Mouse (Mus musculus): ENCODE results near the gene Sdhaf4. TPM values are rescaled to one million over a fixed set of nuclear protein-coding genes. Genes with fewer than 3 reads are reported as not detected.

The Sdhaf4 gene
- 31.0 TPM for polyA plus RNA-seq (2012; fragmentation: generic; extraction: Trizol)
- long read RNA-seq, experiment 1, transcript Sdhaf4-201 (3 exons, 683 nt), result major isoform, 47 of 48 reads
- long read RNA-seq, experiment 1, partial matches to known transcripts, result 0 of 48 reads
- long read RNA-seq, experiment 1, other reads (novel, unspliced or antisense), result 1 of 48 reads
- long read RNA-seq, experiment 2, transcript Sdhaf4-201 (3 exons, 683 nt), result major isoform, 5 of 7 reads
- long read RNA-seq, experiment 2, partial matches to known transcripts, result 2 of 7 reads
- long read RNA-seq, experiment 2, other reads (novel, unspliced or antisense), result 0 of 7 reads

DNA sequence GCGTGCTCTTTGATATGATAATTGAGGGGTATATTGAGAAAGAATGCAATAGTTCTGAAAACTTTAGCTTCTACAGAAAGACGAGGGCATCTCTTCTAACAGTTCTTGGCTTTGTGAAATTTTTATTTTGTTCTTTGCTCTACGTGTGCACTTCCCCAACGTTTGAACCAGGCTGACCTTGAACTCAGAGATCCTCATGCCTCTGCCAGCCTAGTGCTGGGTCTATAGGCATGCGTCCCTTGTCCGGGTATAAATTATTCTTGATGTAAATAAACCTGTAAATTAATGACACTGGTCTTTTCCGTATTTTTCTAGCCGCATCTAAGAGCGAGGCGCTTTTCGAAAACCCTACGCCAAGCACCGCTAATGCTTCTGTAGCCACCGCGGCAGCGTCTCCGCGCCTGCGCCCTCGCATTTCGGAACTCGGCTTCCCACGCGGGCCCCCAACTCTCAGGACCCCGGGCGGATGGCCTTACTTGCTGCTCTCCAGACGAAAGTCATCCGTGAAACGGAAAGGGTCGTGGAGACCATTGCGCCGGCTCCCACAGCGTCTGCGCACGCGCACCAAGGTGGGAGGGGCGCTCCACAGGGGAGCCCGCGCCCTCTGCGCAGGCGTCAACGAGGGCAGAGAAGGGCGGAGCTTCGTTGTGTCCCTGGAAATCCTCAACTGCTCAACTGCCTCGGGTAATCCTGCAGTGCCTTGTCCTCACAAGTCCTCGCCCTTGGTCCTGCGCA lies at the start of gene Sdhaf4:
Gene Sdhaf4, minus strand, starts transcription at position 587 of the 735 bp plus-strand sequence.
- Histone ChIP-seq H3K79me2 (ENCODE audit: control insufficient read depth, insufficient read depth) (no peaks in the 10 kb centered on the region), H3K4me3 (ENCODE audit: insufficient read depth, poor library complexity, severe bottlenecking) (peak within 1 kb of the TSS; percentile 53), H3K36me3 (ENCODE audit: control insufficient read depth, insufficient read depth) (no peaks in the 10 kb centered on the region), H3K79me3 (ENCODE audit: low read depth) (no peaks in the 10 kb centered on the region), H3ac (ENCODE audit: control insufficient read depth, insufficient read length, low read depth) (peak within 1 kb of the TSS; percentile 92), H3K27me3 (ENCODE audit: control insufficient read depth, insufficient read depth, insufficient read length) (no peaks in the 10 kb centered on the region)
- TF ChIP-seq CEBPB (IDR thresholded peaks at IDR 0.05; ENCODE audit: low read depth) (no peak), MYOG (IDR thresholded peaks at IDR 0.05; ENCODE audit: control insufficient read depth, extremely low read depth, insufficient read length) (no peak), MYOD1 (IDR thresholded peaks at IDR 0.05; ENCODE audit: control insufficient read depth, insufficient read length, low read depth) (no peak), USF1 (IDR thresholded peaks at IDR 0.05; ENCODE audit: low read depth) (no peak), MAX (IDR thresholded peaks at IDR 0.05) (no peak), CTCF (IDR thresholded peaks at IDR 0.05; ENCODE audit: control insufficient read depth, insufficient read depth, insufficient read length) (no peak), FOSL1 (IDR thresholded peaks at IDR 0.05; ENCODE audit: insufficient read depth, low read length, poor library complexity, severe bottlenecking) (no peak)

DNA sequence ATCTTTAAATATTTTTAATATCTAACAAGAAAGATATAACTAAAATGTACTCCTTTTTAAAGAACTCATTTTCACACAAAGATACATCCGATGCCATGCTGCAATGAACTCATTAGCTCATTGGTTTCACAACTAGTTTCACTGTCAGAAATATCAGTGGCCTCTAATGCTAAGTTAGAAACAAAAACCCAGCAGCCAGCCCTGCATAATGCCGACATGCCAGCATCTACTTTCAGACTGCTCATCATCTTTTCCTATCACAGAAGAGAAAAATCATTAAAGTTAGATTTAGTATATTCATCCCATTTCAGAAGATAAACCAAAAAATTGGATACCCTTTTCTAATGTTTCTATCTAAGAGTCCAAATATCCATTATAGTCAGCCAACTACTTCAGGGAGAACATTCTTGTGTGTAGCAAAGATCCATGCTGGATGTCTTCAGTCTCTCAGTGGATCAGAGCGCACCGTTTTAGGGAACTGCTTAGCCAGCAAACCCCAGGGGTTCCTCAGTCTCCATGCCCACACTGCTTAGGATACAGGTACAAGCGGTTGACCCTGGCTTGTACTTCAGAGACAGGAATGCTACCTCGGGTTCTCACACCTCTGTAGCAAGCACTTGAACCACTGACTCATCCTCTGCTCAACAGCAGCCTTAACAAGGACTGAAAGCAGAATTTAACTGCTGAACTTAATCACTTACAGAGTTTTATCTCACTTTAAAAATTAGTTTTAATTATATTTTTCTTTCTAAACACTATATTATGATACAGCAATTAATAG lies 41.5 kb upstream of the Sdhaf4 start:
- Histone ChIP-seq H3K4me3 (ENCODE audit: insufficient read depth, poor library complexity, severe bottlenecking) (no peak overlapping the region), H3K36me3 (ENCODE audit: control insufficient read depth, insufficient read depth) (peaks cover 3% of the 10 kb centered on the region), H3K79me3 (ENCODE audit: low read depth) (no peaks in the 10 kb centered on the region), H3K79me2 (ENCODE audit: control insufficient read depth, insufficient read depth) (no peaks in the 10 kb centered on the region), H3K27me3 (ENCODE audit: control insufficient read depth, insufficient read depth, insufficient read length) (no peaks in the 10 kb centered on the region), H3ac (ENCODE audit: control insufficient read depth, insufficient read length, low read depth) (no peak overlapping the region)
- no peak for TF ChIP-seq MYOD1 (IDR thresholded peaks at IDR 0.05; ENCODE audit: control insufficient read depth, insufficient read length, low read depth)
- no peak for TF ChIP-seq MYOG (IDR thresholded peaks at IDR 0.05; ENCODE audit: control insufficient read depth, extremely low read depth, insufficient read length)
- TF ChIP-seq CTCF (IDR thresholded peaks at IDR 0.05; ENCODE audit: control insufficient read depth, insufficient read depth, insufficient read length), result no peak
- TF ChIP-seq FOSL1 (IDR thresholded peaks at IDR 0.05; ENCODE audit: insufficient read depth, low read length, poor library complexity, severe bottlenecking), result no peak
- no peak for TF ChIP-seq MAX (IDR thresholded peaks at IDR 0.05)
- no peak for TF ChIP-seq CEBPB (IDR thresholded peaks at IDR 0.05; ENCODE audit: low read depth)
- TF ChIP-seq USF1 (IDR thresholded peaks at IDR 0.05; ENCODE audit: low read depth), result no peak

DNA sequence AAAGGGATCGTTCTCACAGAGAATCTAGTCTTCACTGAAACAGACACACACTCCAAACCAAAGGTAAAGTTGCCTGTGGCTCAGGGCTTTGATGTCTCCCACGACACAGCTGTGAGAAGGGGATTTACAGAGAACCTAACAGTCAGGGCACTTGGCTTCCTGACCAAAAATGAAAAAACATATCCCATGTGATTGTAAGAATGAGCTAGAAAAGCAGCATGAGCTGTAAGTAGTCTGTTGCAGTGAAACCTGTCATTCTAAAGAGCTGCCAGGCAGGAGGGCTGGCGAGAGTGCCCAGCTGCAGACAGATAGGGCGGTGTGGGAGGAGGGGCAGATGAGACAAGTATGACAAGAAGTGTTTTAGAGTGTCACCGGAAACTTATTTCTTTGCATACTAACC lies 40.2 kb upstream of the Sdhaf4 start:
- H3K79me2 ChIP-seq (ENCODE audit: control insufficient read depth, insufficient read depth), result no peaks in the 10 kb centered on the region
- TF ChIP-seq MYOD1 (IDR thresholded peaks at IDR 0.05; ENCODE audit: control insufficient read depth, insufficient read length, low read depth) (no peak), CTCF (IDR thresholded peaks at IDR 0.05; ENCODE audit: control insufficient read depth, insufficient read depth, insufficient read length) (no peak), MYOG (IDR thresholded peaks at IDR 0.05; ENCODE audit: control insufficient read depth, extremely low read depth, insufficient read length) (no peak), USF1 (IDR thresholded peaks at IDR 0.05; ENCODE audit: low read depth) (no peak), MAX (IDR thresholded peaks at IDR 0.05) (no peak), CEBPB (IDR thresholded peaks at IDR 0.05; ENCODE audit: low read depth) (no peak), FOSL1 (IDR thresholded peaks at IDR 0.05; ENCODE audit: insufficient read depth, low read length, poor library complexity, severe bottlenecking) (no peak)
- peaks cover 3% of the 10 kb centered on the region for H3K36me3 ChIP-seq (ENCODE audit: control insufficient read depth, insufficient read depth)
- no peaks in the 10 kb centered on the region for H3K79me3 ChIP-seq (ENCODE audit: low read depth)
- H3ac ChIP-seq (ENCODE audit: control insufficient read depth, insufficient read length, low read depth), result no peak overlapping the region
- no peaks in the 10 kb centered on the region for H3K27me3 ChIP-seq (ENCODE audit: control insufficient read depth, insufficient read depth, insufficient read length)
- H3K4me3 ChIP-seq (ENCODE audit: insufficient read depth, poor library complexity, severe bottlenecking), result no peak overlapping the region

DNA sequence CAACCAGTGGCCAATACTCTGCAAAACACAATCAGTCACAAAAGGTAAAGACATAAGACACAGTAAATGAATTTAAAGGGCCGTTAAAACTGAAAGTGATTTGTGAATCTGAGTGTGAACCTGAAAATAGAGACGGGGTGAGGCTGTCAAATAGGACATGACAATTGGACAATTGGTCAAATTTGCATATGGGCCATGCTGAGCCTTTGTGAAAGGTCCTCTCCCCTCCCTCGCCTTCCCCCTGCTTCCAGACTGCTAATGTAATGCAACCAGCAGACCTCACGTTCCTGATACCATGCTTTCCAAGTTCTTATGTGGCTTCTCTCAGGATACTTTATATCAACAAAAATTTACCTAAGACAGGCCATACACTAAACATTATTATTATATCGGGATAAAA lies 37.6 kb upstream of the Sdhaf4 start:
- TF ChIP-seq USF1 (IDR thresholded peaks at IDR 0.05; ENCODE audit: low read depth), result no peak
- TF ChIP-seq CEBPB (IDR thresholded peaks at IDR 0.05; ENCODE audit: low read depth), result no peak
- TF ChIP-seq MAX (IDR thresholded peaks at IDR 0.05), result no peak
- TF ChIP-seq MYOG (IDR thresholded peaks at IDR 0.05; ENCODE audit: control insufficient read depth, extremely low read depth, insufficient read length), result no peak
- no peak for TF ChIP-seq FOSL1 (IDR thresholded peaks at IDR 0.05; ENCODE audit: insufficient read depth, low read length, poor library complexity, severe bottlenecking)
- no peak for TF ChIP-seq CTCF (IDR thresholded peaks at IDR 0.05; ENCODE audit: control insufficient read depth, insufficient read depth, insufficient read length)
- TF ChIP-seq MYOD1 (IDR thresholded peaks at IDR 0.05; ENCODE audit: control insufficient read depth, insufficient read length, low read depth), result no peak
- H3K27me3 ChIP-seq (ENCODE audit: control insufficient read depth, insufficient read depth, insufficient read length), result no peaks in the 10 kb centered on the region
- H3K36me3 ChIP-seq (ENCODE audit: control insufficient read depth, insufficient read depth), result peaks cover 3% of the 10 kb centered on the region
- no peaks in the 10 kb centered on the region for H3K79me2 ChIP-seq (ENCODE audit: control insufficient read depth, insufficient read depth)
- H3K4me3 ChIP-seq (ENCODE audit: insufficient read depth, poor library complexity, severe bottlenecking), result no peak overlapping the region
- no peak overlapping the region for H3ac ChIP-seq (ENCODE audit: control insufficient read depth, insufficient read length, low read depth)
- no peaks in the 10 kb centered on the region for H3K79me3 ChIP-seq (ENCODE audit: low read depth)

DNA sequence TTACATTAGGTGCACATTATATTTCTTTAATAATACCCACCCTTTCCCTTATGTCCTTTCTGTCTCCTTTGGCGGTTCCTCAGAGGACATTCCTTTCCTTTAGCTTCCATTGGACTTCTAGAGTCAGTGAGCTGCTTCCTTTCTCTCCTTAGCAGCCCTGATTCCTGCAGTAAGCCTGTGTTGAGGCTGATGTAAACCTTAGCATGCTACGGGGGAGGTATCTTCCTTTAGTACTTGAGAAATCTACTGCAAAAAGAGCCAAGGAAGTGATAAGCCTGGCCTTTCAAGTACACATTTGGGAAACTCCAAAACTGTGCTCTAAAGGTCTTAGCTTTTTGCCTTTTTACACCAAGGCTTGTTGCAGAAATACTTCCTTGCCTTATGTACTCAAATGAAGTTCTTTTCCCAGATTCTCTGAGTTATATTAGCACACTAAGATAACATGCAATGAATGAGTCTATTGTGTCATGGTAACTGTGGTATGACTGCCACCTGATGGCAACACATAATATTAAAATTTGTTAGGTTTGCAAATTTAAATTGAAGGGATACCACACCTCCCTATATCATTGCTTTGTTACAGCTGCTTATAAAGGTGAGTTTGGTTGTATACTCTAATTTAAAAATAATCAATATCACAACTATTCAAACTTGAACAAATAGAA lies 28.4 kb upstream of the Sdhaf4 start:
- H3ac ChIP-seq (ENCODE audit: control insufficient read depth, insufficient read length, low read depth), result no peak overlapping the region
- no peak for TF ChIP-seq CEBPB (IDR thresholded peaks at IDR 0.05; ENCODE audit: low read depth)
- TF ChIP-seq USF1 (IDR thresholded peaks at IDR 0.05; ENCODE audit: low read depth), result no peak
- no peak for TF ChIP-seq FOSL1 (IDR thresholded peaks at IDR 0.05; ENCODE audit: insufficient read depth, low read length, poor library complexity, severe bottlenecking)
- TF ChIP-seq MYOG (IDR thresholded peaks at IDR 0.05; ENCODE audit: control insufficient read depth, extremely low read depth, insufficient read length), result no peak
- no peak for TF ChIP-seq MAX (IDR thresholded peaks at IDR 0.05)
- no peaks in the 10 kb centered on the region for H3K79me3 ChIP-seq (ENCODE audit: low read depth)
- no peaks in the 10 kb centered on the region for H3K27me3 ChIP-seq (ENCODE audit: control insufficient read depth, insufficient read depth, insufficient read length)
- H3K79me2 ChIP-seq (ENCODE audit: control insufficient read depth, insufficient read depth), result no peaks in the 10 kb centered on the region
- H3K36me3 ChIP-seq (ENCODE audit: control insufficient read depth, insufficient read depth), result peaks cover 11% of the 10 kb centered on the region
- no peak overlapping the region for H3K4me3 ChIP-seq (ENCODE audit: insufficient read depth, poor library complexity, severe bottlenecking)

Data from C2C12 (cell line).